Mouse (Mus musculus): ENCODE data around the gene Zfp217. TPM values are rescaled to one million over a fixed set of nuclear protein-coding genes. Genes with fewer than 3 reads are reported as not detected.

Zfp217 gene
- polyA plus RNA-seq, 1 experiment = 32.1 TPM

- peaks cover 30% of the 10 kb centered on the region for H3K4me1 ChIP-seq (replicated peaks; ENCODE audit: control insufficient read depth, insufficient read depth, low read length)
- 85% methylated on average over 18 of the region's 18 CpGs for WGBS
- TF ChIP-seq POLR2A (IDR thresholded peaks at IDR 0.05; ENCODE audit: control insufficient read depth, extremely low read depth, insufficient read depth, low read length, poor library complexity) (no peak), CTCF (IDR thresholded peaks at IDR 0.05; ENCODE audit: borderline replicate concordance, control insufficient read depth, extremely low read depth, insufficient read depth, low read length, poor library complexity) (no peak)
- no peak overlapping the region for H3K4me3 ChIP-seq (ENCODE audit: control insufficient read depth, insufficient read depth, low read length)
- no peaks in the 10 kb centered on the region for H3K36me3 ChIP-seq (ENCODE audit: control insufficient read depth, insufficient read depth, low read length)
- DNase-seq = no peak
- no peaks in the 10 kb centered on the region for H3K27me3 ChIP-seq (ENCODE audit: control insufficient read depth, insufficient read depth, low read length)
- no peak overlapping the region for H3K27ac ChIP-seq (ENCODE audit: control insufficient read depth, insufficient read depth, low read length)
Measured at GRCm38 (mm10) chr2:170163671-170164462, 16.0 kb upstream of the Zfp217 start.

- Histone ChIP-seq H3K27ac (ENCODE audit: control insufficient read depth, insufficient read depth, low read length) (peak overlapping the region; percentile 39; the same call in 1 of the 2 replicates), H3K36me3 (ENCODE audit: control insufficient read depth, insufficient read depth, low read length) (no peaks in the 10 kb centered on the region), H3K4me3 (ENCODE audit: control insufficient read depth, insufficient read depth, low read length) (no peak overlapping the region), H3K27me3 (ENCODE audit: control insufficient read depth, insufficient read depth, low read length) (no peaks in the 10 kb centered on the region), H3K4me1 (replicated peaks; ENCODE audit: control insufficient read depth, insufficient read depth, low read length) (peaks cover 40% of the 10 kb centered on the region)
- no peak for DNase-seq
- TF ChIP-seq POLR2A (IDR thresholded peaks at IDR 0.05; ENCODE audit: control insufficient read depth, extremely low read depth, insufficient read depth, low read length, poor library complexity) = no peak
- no peak for TF ChIP-seq CTCF (IDR thresholded peaks at IDR 0.05; ENCODE audit: borderline replicate concordance, control insufficient read depth, extremely low read depth, insufficient read depth, low read length, poor library complexity)
- WGBS = 15% methylated on average over 15 of the region's 15 CpGs
Measured at GRCm38 (mm10) chr2:170159795-170160568, 12.1 kb upstream of the Zfp217 start.

- Histone ChIP-seq H3K4me3 (ENCODE audit: control insufficient read depth, insufficient read depth, low read length) (no peak overlapping the region), H3K4me1 (replicated peaks; ENCODE audit: control insufficient read depth, insufficient read depth, low read length) (peaks cover 37% of the 10 kb centered on the region), H3K36me3 (ENCODE audit: control insufficient read depth, insufficient read depth, low read length) (no peaks in the 10 kb centered on the region), H3K27ac (ENCODE audit: control insufficient read depth, insufficient read depth, low read length) (no peak overlapping the region), H3K27me3 (ENCODE audit: control insufficient read depth, insufficient read depth, low read length) (no peaks in the 10 kb centered on the region)
- TF ChIP-seq CTCF (IDR thresholded peaks at IDR 0.05; ENCODE audit: borderline replicate concordance, control insufficient read depth, extremely low read depth, insufficient read depth, low read length, poor library complexity) (no peak), POLR2A (IDR thresholded peaks at IDR 0.05; ENCODE audit: control insufficient read depth, extremely low read depth, insufficient read depth, low read length, poor library complexity) (no peak)
- DNase-seq = no peak
- WGBS = 81% methylated on average over 4 of the region's 4 CpGs
Measured at GRCm38 (mm10) chr2:170158987-170159386, 11.1 kb upstream of the Zfp217 start.

- 32% methylated on average over 5 of the region's 5 CpGs for WGBS
- Histone ChIP-seq H3K27me3 (ENCODE audit: control insufficient read depth, insufficient read depth, low read length) (no peaks in the 10 kb centered on the region), H3K27ac (ENCODE audit: control insufficient read depth, insufficient read depth, low read length) (no peak overlapping the region), H3K4me1 (replicated peaks; ENCODE audit: control insufficient read depth, insufficient read depth, low read length) (peaks cover 35% of the 10 kb centered on the region), H3K36me3 (ENCODE audit: control insufficient read depth, insufficient read depth, low read length) (no peaks in the 10 kb centered on the region), H3K4me3 (ENCODE audit: control insufficient read depth, insufficient read depth, low read length) (no peak overlapping the region)
- TF ChIP-seq POLR2A (IDR thresholded peaks at IDR 0.05; ENCODE audit: control insufficient read depth, extremely low read depth, insufficient read depth, low read length, poor library complexity) (no peak), CTCF (IDR thresholded peaks at IDR 0.05; ENCODE audit: borderline replicate concordance, control insufficient read depth, extremely low read depth, insufficient read depth, low read length, poor library complexity) (no peak)
- DNase-seq = no peak
Measured at GRCm38 (mm10) chr2:170158251-170158650, 10.3 kb upstream of the Zfp217 start.

- H3K4me1 ChIP-seq (replicated peaks; ENCODE audit: control insufficient read depth, insufficient read depth, low read length) = peaks cover 38% of the 10 kb centered on the region
- TF ChIP-seq CTCF (IDR thresholded peaks at IDR 0.05; ENCODE audit: borderline replicate concordance, control insufficient read depth, extremely low read depth, insufficient read depth, low read length, poor library complexity) (no peak), POLR2A (IDR thresholded peaks at IDR 0.05; ENCODE audit: control insufficient read depth, extremely low read depth, insufficient read depth, low read length, poor library complexity) (no peak)
- DNase-seq = no peak
- H3K36me3 ChIP-seq (ENCODE audit: control insufficient read depth, insufficient read depth, low read length) = no peaks in the 10 kb centered on the region
- peak overlapping the region; percentile 57 for H3K27ac ChIP-seq (ENCODE audit: control insufficient read depth, insufficient read depth, low read length)
- no peaks in the 10 kb centered on the region for H3K27me3 ChIP-seq (ENCODE audit: control insufficient read depth, insufficient read depth, low read length)
- 42% methylated on average over 11 of the region's 11 CpGs for WGBS
- no peak overlapping the region for H3K4me3 ChIP-seq (ENCODE audit: control insufficient read depth, insufficient read depth, low read length)
Measured at GRCm38 (mm10) chr2:170157280-170158200, 9.6 kb upstream of the Zfp217 start.
